Mouse (Mus musculus) spleen, adult 18-20 months (tissue): ENCODE measurements around the gene Hamp2.
"Not testable (repeated sequence)": the region's sequence is repeated elsewhere in the genome, so short reads cannot be mapped to it uniquely, and the experiment has no call there.

Source experiments
- DNase-seq, 2 experiments: peaks; one replicate each; pipeline ENCODE4 v3.0.0; 2022; ENCODE audit warnings: mixed read lengths in 2 of 2

Gene Hamp2

DNA sequence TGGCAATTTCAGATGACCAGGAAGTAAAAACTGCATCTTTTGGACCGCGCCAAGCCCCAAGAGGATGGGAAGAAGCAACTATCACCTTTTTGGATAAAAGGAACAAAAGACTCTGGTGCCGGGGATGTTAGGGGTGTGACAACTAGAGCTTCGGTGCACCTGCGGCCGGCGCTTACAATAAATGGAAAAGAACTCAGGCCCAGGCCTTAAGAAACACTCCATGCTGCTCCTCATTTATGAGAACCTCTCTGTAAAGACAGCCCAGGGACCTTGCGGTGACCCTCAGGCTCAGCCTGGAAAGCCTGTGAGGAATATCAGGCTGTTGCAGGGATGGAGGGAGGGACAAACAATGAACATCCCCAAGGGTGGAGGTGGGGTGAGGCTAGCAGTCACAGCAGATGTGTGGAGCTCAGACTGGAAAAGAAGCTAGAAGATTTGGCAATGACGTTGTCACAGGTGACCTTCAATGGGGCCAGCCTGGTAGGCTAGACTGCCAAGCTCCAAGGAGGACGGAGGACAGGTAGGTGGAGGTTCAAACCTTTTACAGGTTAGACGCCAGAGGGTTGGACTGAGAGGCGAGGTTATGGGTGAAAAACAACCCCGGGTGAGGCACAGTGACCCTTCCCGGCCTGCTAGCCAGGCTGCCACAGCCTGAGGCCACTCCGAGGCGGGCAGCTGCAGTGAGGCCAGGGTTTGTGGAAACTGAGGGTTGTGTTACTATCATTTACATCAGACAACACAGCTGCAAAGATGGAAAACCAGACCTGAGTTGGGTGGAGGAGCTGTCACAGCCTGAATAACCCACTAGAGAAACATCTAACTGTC, 28.2 kb upstream of the Hamp2 start:
- DNase-seq = no peak

DNA sequence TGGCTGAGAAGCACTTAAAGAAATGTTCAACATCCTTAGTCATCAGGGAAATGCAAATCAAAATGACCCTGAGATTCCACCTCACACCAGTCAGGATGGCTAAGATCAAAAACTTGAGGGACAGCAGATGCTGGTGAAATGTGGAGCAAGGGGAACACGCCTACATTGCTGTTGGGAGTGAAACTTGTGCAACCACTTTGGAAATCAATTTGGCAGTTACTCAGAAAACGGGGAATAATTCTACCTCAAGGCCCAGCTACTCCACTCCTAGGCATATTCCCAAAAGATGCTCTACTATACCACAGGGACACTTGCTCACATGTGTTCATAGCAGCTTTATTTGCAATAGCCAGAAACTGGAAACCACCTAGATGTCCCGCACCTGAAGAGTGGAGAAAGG, 25.4 kb upstream of the Hamp2 start:
- not testable (repeated sequence) for DNase-seq

DNA sequence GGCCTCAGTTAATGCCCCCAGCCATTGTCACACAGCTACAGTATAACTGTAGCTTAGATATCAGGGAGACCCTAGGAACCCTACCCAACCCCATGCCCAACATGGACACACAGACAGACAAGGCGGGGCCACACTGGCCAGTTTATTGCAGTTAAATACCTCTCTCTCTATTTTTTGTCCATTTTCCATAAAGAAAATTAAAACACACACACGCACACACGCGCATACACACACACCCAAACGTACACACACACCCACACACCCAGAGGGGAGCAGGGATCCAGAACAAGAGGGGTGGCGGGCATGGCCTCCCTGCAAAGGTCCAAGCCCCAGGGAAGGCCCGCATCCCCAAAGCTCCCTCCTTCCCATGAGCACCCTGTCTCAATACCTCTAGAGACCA, 21.4 kb upstream of the Hamp2 start:
- no peak for DNase-seq

DNA sequence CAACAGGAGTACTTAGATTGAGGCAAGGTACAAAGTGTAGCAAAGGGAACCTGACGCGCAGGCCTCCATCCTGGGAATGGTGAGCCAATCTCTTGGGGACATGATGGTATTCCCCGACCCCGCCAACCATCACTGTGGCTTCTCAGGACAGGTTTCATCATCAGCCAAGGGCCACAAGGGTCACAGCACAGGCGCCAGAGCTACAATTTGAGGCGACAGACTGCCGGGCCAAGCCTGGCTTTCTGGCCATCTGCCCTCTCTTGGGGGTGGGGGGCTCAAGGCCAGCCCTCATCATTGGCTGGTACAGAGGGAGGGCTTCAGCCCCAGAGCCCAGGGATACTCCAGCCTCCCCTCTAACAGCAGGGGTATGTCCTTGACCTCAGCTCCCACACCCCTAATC, 21.0 kb upstream of the Hamp2 start:
- not testable (repeated sequence) for DNase-seq

DNA sequence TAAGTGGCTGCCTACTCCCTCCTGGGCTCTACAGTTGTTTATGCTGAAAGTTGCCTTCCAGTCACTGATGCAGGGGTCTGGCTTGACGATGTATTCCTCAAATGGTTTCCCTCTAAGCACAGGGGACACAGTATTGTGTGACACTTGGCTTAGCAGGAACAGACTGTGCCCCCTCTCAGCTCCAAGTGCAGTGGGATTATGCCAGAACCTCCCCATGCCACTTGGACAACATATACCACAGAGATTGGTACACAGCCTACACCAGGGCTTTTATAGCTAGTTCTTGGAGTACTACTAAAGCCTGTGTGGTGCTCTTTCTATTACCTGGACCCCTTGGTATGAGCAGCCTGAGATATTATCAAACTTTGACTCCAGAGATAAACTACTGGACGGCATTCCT, 20.2 kb upstream of the Hamp2 start:
- DNase-seq = not testable (repeated sequence)

DNA sequence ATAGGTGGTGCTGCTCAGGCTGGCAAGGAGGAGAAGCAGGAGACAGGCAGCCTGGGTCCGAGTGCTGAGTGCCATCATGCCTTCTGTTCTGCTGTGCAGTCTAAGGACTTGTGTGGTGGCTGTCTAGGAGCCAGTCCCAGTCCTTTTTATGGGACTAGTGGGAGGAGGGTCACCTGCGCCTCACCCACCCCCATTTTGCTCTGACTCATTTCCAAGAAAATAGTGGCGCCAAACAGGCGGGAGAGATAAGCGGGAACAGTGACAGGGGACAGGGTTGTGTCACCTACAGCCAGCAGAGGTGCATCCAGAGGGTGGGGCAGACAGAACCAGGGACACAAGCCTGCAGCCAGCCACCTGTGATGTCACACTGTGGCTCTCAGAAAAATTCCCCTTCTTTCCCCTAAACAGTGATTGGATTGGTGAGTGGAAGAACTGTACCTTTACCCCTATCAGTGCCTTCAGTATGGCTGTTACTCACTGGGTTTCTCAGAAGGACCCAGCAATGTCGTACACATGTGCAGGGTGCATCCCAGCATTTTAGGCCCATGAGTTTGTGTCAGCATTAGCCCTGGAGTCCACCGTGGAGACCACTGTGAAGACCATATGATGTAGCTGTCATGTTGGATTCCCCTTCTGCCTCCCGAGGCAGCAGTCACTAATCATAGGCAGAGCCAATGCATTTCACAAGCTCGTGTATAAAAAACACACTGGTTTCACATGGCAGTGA, 19.6 kb upstream of the Hamp2 start, which contains the start of gene Hamp:
Hamp (minus strand) TSS at position 124 of the 727 bp plus-strand sequence.
- DNase-seq = no peak

DNA sequence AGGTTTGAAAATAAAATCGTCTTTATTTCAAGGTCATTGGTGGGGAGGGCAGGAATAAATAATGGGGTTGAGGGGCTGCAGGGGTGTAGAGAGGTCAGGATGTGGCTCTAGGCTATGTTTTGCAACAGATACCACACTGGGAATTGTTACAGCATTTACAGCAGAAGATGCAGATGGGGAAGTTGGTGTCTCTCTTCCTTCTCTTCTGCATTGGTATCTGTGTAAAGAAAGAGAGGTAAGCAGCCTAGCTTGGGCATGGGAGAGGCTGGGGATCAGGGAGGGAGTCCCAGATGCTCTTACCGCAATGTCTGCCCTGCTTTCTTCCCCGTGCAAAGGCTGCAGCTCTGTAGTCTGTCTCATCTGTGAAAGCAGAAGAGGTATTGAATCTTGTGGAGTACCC, 17.9 kb upstream of the Hamp2 start:
- not testable (repeated sequence) for DNase-seq

DNA sequence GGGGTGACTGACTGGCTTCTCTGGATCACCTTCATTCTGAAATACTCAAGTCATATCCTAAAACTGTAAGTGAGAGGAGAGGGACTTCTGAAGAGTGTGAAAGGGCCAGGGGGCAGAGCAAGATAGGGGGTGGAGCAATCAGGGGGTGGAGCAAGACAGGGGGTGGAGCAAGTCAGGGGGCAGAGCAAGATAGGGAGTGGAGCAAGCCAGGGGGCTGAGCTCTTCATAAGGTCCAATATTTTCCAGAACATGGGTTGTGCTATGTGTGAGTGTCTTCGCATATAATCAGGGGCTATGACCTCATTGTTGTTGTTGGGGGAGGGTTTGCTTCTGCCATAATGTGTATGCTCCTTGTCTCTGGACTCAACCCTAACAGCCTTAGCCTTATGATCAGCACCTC, 15.6 kb upstream of the Hamp2 start:
- not testable (repeated sequence) for DNase-seq

DNA sequence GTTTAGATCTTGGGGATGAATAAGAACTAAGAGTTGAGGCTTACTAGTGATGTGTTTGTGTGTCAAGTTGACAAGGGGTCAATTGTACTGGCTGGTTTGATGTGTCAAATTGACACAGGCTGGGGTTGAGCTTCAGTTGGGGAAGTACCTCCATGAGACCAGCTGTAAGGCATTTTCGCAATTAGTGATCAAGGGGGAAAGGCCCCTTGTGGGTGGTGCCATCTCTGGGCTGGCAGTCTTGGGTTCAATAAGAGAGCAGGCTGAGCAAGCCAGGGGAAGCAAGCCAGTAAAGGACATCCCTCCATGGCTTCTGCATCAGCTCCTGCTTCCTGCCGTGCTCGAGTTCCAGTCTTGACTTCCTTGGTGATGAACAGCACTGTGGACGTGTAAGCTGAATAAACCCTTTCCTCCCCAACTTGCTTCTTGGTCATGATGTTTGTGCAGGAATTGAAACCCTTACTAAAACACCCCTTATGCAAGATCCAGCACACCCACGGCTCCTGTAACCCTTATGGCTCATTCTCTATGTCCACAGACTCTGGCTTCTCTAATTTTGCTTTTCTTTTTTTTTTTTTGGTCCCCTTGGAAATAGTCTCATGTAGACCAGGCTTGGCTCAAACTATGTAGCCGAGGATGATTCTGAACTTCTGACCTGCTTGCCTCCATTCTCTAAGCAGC, 11.1 kb upstream of the Hamp2 start:
- DNase-seq = not testable (repeated sequence)

DNA sequence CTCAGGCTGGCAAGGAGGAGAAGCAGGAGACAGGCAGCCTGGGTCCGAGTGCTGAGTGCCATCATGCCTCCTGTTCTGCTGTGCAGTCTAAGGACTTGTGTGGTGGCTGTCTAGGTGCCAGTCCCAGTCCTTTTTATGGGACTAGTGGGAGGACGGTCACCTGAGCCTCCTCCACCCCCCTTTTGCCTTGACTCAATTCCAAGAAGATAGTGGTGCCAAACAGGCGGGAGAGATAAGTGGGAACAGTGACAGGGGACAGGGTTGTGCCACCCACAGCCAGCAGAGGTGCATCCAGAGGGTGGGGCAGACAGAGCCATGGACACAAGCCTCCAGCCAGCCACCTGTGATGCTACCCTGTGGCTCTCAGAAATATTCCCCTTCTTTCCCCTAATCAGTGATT, 410 bp downstream of the Hamp2 start:
- DNase-seq = no peak

DNA sequence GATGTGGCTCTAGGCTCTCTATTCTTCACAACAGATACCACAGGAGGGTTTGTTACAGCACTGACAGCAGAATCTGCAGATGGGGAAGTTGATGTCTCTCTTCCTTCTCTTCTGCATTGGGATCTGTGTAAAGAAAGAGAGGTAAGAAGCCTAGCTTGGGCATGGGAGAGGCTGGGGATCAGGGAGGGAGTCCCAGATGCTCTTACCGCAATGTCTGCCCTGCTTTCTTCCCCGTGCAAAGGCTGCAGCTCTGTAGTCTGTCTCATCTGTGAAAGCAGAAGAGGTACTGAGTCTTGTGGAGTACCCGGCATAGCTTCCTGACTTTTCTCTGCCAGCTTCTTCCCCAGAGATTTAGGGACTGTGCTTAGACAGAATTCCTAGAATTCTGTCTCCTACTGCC, 2.0 kb downstream of the Hamp2 start:
- DNase-seq = not testable (repeated sequence)

DNA sequence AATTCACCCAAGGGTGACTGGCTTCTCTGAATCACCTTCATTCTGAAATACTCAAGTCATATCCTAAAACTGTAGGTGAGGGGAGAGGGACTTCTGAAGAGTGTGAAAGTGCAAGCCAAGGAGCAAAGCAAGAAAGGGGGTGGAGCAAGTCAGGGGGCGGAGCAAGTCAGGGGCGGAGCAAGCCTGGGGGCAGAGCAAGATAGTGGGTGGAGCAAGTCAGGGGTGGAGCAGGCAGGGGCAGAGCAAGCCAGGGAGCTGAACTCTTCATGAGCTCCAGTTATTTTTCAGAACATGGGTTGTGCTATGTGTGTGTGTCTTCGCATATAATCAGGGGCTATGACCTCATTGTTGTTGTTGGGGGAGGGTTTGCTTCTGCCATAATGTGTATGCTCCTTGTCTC, 4.3 kb downstream of the Hamp2 start:
- DNase-seq = no peak

DNA sequence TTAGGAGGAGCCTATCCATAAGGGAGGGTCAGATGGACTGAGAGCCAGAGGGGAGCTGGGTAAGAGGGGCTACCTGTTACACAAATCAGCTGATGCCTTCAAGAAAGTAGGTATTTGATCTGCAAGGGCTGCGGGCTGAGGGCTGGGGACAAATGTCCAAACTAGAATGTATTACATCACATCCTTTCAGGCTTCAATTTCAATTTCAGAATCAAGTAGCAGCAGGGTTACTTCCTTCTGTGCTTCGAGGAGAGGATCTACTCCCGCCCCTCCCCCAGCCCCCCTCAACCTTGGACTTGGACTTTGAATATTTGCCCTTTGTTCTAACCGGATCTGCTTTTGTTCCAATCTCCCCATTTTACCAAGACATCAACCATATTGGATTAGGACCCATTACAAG, 7.3 kb downstream of the Hamp2 start:
- no peak for DNase-seq

DNA sequence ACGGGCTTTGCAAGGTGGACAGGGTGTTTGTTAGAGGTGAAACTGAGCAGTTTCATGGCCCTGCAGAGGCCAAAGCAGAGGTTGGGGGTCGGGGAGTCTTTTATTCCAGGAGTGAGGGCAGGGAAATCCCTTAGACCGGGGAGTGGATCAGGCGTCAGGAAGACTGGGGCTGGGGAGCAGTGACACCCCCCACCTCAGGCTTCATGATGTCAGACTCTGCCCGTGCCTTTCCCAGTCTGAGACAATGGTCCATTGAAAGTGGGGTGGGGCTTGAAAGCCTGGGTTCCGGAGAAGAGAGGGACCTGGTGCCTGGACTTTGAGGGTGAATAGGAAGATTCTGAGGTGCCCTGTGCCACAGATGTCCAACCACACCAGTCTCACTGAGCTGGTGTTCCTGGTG, 7.8 kb downstream of the Hamp2 start:
- no peak for DNase-seq

DNA sequence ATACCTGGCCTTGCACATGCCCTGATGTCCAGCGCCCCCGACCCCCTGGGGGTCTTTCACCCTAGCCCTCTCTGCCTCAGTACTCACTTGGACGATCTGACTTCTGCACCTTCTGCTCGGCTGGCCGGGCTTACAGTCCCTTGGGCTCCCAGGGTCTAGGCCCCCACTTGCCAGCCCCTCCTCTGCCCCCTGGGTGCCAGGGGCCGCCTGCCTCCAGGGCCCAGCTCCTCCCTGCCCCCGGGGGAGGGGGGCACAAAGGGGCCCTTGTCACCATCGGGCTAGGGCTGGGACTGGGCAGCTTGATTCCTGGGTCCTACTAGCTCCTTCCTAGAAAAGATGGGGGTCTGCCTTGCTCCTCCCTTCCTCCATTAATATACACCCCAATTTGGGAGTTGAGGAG, 9.7 kb downstream of the Hamp2 start, which contains the start of gene Mag:
Mag (minus strand) TSS at position 142 of the 400 bp plus-strand sequence.
- no peak for DNase-seq

DNA sequence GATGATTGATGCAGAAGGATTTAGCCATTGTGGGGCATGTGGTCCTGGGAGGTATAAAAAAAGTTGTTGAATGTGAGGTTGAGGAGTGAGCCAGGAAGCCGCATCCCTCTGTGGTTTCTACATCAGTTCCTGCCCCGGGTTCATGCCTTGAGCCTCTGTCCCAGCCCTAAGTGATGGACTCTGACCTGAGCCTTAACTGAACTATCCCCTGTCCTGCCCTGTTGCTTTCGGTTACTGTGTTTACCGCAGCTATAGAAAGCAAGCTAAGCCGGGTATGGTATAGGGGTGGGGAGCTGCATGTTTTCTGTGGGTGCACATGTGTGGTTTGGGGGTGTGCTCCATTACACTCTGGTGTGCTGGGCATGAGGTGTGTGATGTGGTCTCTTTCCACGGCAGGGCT, 14.7 kb downstream of the Hamp2 start:
- no peak for DNase-seq

DNA sequence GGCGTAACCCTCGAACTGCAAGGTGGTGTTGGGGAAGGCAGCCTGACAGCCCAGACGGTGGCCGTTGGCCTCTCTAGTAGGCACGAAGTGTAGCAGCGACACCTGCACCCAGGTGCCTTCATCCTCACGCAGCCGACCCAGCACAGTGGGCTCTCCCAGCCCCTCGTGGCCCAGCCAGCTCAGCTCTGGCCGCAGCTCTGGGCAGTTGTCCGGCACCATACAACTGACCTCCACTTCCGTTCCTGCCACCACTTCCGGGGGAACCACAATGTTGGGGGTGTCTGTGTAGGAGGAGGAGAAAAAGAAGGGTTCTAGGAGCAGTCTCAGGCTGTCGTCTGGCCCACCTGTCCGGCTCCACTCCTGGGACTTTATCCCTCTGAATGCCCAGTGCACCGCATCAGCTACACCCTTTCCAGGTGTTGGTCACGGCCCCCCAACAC, 15.5 kb downstream of the Hamp2 start:
- DNase-seq = no peak

DNA sequence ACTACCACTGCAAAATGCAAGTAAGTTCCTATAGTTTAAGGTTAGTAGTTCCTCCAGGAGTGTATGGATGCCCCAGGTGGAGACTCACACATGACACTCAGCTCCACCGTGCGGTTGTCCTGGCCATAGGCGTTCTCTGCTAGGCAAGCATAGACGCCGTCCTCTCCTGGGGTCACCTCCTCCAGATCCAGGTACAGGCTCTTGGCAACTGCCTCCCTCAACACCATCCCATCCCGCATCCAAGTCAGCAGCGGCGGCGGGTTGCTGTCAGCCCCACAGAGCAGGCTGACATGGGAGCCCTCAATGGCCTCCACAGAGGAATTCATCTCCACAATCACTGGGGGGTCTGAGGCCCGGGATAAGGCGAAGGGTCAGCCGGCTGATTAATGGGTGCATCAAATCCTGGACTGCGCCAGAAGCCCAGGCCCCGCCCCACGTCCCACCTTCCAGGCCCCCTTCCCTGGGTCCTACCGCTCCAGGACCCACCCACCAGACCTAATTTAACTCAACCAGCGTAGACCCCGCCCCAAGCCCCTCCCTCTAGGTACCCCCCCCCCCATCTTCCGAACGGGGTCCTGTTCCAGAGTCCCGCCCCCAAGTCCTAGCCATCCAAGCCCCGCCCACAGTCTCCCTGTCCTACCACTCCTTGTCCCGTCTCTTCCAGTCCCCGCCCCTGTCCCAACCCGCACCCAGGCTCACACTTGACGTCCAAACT, 16.0 kb downstream of the Hamp2 start:
- no peak for DNase-seq

DNA sequence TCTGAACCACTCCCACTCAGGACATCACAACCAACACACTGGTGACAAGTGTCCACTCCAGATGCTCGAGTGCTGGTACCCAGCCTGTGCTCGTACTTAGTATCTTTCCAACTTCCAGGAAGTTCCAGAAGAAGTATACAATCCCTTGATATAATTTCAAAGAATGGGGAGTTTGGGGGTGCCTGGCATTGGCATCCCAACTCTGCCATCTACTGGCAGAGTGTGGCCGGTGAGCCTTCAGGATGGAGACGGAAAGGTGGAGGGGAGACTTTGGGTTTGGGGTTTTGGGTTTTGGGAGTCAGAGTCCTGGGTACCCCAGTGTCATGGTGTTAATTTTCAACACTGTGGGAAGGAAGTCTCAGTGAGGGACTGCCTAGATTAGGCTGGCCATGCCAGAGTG, 20.4 kb downstream of the Hamp2 start:
- DNase-seq = peak; percentile 46 to 68

DNA sequence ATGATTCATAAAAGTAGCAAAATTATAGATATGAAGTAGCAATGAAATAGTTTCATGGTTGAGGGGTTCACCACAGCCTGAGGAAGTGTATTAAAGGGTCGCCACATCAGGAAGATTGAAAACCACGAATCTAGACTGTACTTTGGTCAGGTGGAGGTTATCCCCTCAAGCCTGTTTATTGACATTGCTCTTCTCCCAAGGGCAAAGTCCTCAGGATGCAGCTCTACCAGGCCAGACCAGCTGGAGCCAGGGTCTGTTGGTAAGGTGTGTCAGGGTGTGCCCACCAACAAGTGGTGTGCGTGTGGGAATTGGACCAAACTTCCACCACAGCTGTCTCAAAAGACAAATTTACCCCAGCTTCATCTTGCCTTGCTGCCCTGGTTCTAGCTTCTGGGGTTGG, 29.3 kb downstream of the Hamp2 start:
- DNase-seq = no peak

DNA sequence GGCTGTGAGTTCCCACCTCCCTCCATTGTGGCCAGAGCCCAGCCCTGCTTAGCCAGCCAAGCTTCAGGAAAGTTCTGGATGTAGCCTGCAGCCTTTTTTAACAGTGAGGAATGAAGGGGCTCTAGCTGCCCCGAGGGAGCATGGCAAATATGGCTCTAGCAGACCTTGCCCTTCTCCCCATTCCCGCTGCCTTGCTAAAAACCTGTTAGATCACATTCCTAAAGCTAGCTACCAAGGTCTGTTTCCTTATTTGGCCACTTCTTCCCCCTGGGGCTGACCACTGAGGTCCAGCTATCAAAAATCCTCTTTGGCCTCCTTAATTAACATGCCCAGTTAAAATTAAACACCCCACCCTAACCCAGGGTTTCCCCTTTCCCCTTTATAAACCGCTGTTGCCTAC, 32.0 kb downstream of the Hamp2 start:
- no peak for DNase-seq

DNA sequence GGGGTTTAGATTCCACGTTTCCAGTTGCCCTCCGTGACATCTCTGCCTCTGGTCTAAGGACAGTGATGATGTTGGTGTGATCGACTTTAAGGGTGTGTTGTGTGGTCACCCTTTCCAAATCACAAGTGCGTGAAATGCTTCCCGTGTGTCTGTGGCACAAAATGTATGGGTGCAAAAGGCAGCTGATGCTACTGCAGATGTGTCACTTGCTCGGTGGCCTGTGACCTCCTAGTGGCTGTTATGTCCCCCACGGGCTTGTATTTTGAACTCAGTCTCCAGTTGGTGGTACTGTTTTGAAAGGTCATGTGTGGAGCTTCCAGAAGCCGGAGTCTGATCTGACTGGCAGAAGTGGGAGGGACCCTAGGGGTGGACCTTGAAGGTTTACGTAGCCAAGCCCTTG, 32.7 kb downstream of the Hamp2 start:
- no peak for DNase-seq

DNA sequence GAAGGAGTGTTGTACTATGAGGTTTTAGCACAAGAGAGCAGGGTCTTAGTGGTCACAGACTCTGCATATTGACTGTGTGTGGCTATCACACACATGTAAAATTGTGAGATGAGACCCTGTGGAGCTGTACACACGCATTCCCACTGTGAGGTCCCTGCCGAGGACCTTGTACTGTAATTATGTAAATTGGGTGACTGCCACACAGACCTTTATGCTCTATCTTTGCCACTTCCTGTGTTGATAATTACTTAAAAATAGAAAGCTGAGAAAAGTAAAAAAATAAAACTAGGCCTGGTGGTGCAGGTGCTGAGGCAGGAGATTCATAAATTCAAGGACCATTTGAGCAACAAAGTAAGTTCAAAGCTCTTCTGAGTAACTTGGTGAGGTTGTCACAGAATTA, 33.8 kb downstream of the Hamp2 start:
- no peak for DNase-seq
